Comparison of ENCODE assay signal across 8 mouse cellular contexts in the genomic region with DNA sequence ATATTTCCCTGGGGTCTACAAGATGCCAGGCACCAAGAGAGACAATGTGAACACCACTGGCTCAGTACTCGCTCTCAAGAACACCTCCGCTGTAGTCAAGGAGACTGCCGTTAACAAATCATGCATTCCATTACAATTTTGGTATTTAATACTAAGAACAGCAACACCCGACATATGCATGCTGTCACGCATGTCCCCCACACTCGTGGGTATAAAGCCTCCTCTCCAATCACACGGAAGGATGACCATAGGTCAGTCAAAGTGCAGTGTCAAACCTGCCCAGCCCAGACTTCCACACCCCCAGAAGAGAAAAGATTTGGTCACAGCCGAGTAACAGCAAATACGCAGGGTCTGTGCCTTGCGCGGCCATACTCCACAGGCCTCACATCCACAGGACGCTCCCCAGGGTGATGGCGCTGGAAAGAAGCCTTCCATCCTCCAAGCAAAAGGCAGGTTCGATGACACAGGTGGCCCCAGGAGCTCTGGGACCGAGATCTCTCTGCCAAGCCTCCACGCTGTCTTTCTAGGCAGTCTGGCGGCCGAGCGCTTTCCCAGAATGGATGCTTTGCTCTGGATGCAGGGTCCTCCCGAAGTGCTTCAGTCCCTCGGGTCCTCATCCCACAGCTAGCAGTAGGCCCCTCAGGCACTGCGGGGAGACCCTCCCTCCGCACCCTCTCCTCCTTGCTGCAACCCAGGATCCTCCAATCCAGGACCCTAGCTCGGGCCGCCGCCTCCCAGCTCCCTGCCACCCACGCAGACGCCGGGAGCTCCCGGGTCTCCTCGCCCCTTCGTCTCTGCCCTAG. TPM values are rescaled to one million over a fixed set of nuclear protein-coding genes. Genes with fewer than 3 reads are reported as not detected.
A peak's percentile ranks its signal among the peaks of the same experiment; 100 is the strongest.
DNase-seq lines count a peak whose midpoint lies in the region; ATAC-seq and TF ChIP-seq lines count a peak whose summit lies in the region.

No protein-coding gene starts in this region.

- no peaks in the 10 kb centered on the region for H3K36me3 ChIP-seq in heart, adult 2 months (ENCODE audit: control insufficient read depth, insufficient read depth, low read length)
- H3K36me3 ChIP-seq in spleen, adult 2 months (ENCODE audit: control insufficient read depth, insufficient read depth, low read length), result no peaks in the 10 kb centered on the region
- 0 out of 2 replicates have a peak, but pooled peaks cover 3% of the 10 kb centered on the region for H3K36me3 ChIP-seq in forebrain, embryonic 15.5 days
- H3K36me3 ChIP-seq in liver, adult 2 months (ENCODE audit: control insufficient read depth, insufficient read depth, low read length), result no peaks in the 10 kb centered on the region
- no peaks in the 10 kb centered on the region for H3K36me3 ChIP-seq in stomach, postnatal 0 days (ENCODE audit: control insufficient read depth, insufficient read depth, low read length)

- peak overlapping the region; percentile 86 for H3K4me2 ChIP-seq in forebrain, embryonic 15.5 days (replicated peaks)
- peak overlapping the region; percentile 100 for H3K4me2 ChIP-seq in stomach, postnatal 0 days (replicated peaks; ENCODE audit: low read depth)

- ATAC-seq in forebrain, embryonic 15.5 days (replicated peaks), result peak; percentile 50
- peak; percentile 38; the same call in 1 of the 2 replicates for ATAC-seq in stomach, postnatal 0 days (ENCODE audit: low FRiP score, low TSS enrichment)

- no peak for TF ChIP-seq CTCF in heart, adult 2 months (IDR thresholded peaks at IDR 0.05)
- TF ChIP-seq CTCF in spleen, adult 2 months (IDR thresholded peaks at IDR 0.05; ENCODE audit: extremely low read depth, insufficient read depth, insufficient read length, insufficient replicate concordance), result no peak
- TF ChIP-seq CTCF in liver, adult 2 months (IDR thresholded peaks at IDR 0.05; ENCODE audit: low read depth, low read length), result no peak
- TF ChIP-seq CTCF in stomach, postnatal 0 days (IDR thresholded peaks at IDR 0.05; ENCODE audit: low read depth), result no peak

- TF ChIP-seq POLR2A in heart, adult 2 months (IDR thresholded peaks at IDR 0.05; ENCODE audit: insufficient read depth, low read depth, low read length), result no peak
- no peak for TF ChIP-seq POLR2A in spleen, adult 2 months (IDR thresholded peaks at IDR 0.05; ENCODE audit: low read depth, low read length)
- no peak for TF ChIP-seq POLR2A in liver, adult 2 months (IDR thresholded peaks at IDR 0.05; ENCODE audit: extremely low read depth, insufficient read depth, low read length)

- no peaks in the 10 kb centered on the region for H3K9me3 ChIP-seq in forebrain, embryonic 15.5 days
- H3K9me3 ChIP-seq in stomach, postnatal 0 days (ENCODE audit: control insufficient read depth, low read length), result no peaks in the 10 kb centered on the region

- peak overlapping the region; percentile 78 for H3K9ac ChIP-seq in heart, adult 2 months (ENCODE audit: low read depth, low read length)
- H3K9ac ChIP-seq in forebrain, embryonic 15.5 days (replicated peaks), result peak overlapping the region; percentile 46
- H3K9ac ChIP-seq in liver, adult 2 months (ENCODE audit: low read depth, low read length), result peak overlapping the region; percentile 86
- H3K9ac ChIP-seq in stomach, postnatal 0 days (ENCODE audit: low read length), result peak overlapping the region; percentile 77

- H3K79me2 ChIP-seq in heart, adult 2 months (replicated peaks; ENCODE audit: control insufficient read depth, insufficient read depth, low read length), result no peaks in the 10 kb centered on the region
- no peaks in the 10 kb centered on the region for H3K79me2 ChIP-seq in liver, adult 2 months (ENCODE audit: control insufficient read depth, insufficient read depth, low read length)

- H3K27ac ChIP-seq in heart, adult 2 months, result peak overlapping the region; percentile 59
- H3K27ac ChIP-seq in spleen, adult 2 months (ENCODE audit: insufficient read depth, low read length), result no peak overlapping the region; the same call in 1 of the 2 replicates
- H3K27ac ChIP-seq in forebrain, embryonic 15.5 days (replicated peaks), result peak overlapping the region; percentile 62
- H3K27ac ChIP-seq in liver, adult 2 months (replicated peaks; ENCODE audit: insufficient read depth, low read depth, low read length), result no peak overlapping the region
- no peak overlapping the region; the same call in 1 of the 2 replicates for H3K27ac ChIP-seq in stomach, postnatal 0 days (replicated peaks)

- TF ChIP-seq EP300 in heart, adult 2 months (IDR thresholded peaks at IDR 0.05; ENCODE audit: insufficient read depth, low read depth, low read length), result no peak
- TF ChIP-seq EP300 in stomach, postnatal 0 days (optimal IDR thresholded peaks at IDR 0.05), result no peak

- H3K4me3 ChIP-seq in heart, adult 2 months, result peak overlapping the region; percentile 59
- H3K4me3 ChIP-seq in spleen, adult 2 months (ENCODE audit: extremely low read depth, insufficient read depth, insufficient read length), result peak overlapping the region; percentile 80
- peak overlapping the region; percentile 46 for H3K4me3 ChIP-seq in forebrain, embryonic 15.5 days
- peak overlapping the region; percentile 80 for H3K4me3 ChIP-seq in liver, adult 2 months (ENCODE audit: insufficient read depth, low read depth, low read length)
- peak overlapping the region; percentile 72 for H3K4me3 ChIP-seq in stomach, postnatal 0 days (ENCODE audit: low read depth, low read length)

- intact Hi-C loops in heart, adult 2 months (cut with DNase I), result no loop called here

- peak in 1 of 2 experiments; percentile 6 for DNase-seq in heart, adult 2 months
- no peak for DNase-seq in heart, adult 8-10 months (ENCODE audit: low spot score)
- peak in 1 of 2 experiments; percentile 5 for DNase-seq in spleen, adult 2 months (ENCODE audit: low read depth in 1 of 2, low spot score in 2 of 2)
- DNase-seq in spleen, postnatal 36 days (ENCODE audit: low spot score in 2 of 2), result no peak
- no peak for DNase-seq in liver, adult 2 months (ENCODE audit: extremely low read depth, low read depth, low spot score)
- no peak for DNase-seq in stomach, postnatal 0 days (ENCODE audit: low spot score)
- DNase-seq in adrenal gland, postnatal 25 days, result no peak

- WGBS in heart, adult 2 months, result 18% methylated on average over 32 of the region's 32 CpGs
- WGBS in spleen, adult 2 months, result 24% methylated on average over 32 of the region's 32 CpGs
- WGBS in forebrain, embryonic 15.5 days, result 7% methylated on average over 32 of the region's 32 CpGs
- WGBS in liver, adult 2 months, result 20% methylated on average over 32 of the region's 32 CpGs
- 8% methylated on average over 32 of the region's 32 CpGs for WGBS in stomach, postnatal 0 days

- no peaks in the 10 kb centered on the region for H3K4me1 ChIP-seq in heart, adult 2 months (ENCODE audit: control insufficient read depth, insufficient read depth, low read length)
- peaks cover 3% of the 10 kb centered on the region; the same call in 1 of the 2 replicates for H3K4me1 ChIP-seq in spleen, adult 2 months (ENCODE audit: control insufficient read depth, insufficient read depth, insufficient read length)
- H3K4me1 ChIP-seq in forebrain, embryonic 15.5 days, result peaks cover 21% of the 10 kb centered on the region
- H3K4me1 ChIP-seq in liver, adult 2 months (ENCODE audit: control insufficient read depth, insufficient read depth, low read length), result no peaks in the 10 kb centered on the region; the same call in 1 of the 2 replicates
- H3K4me1 ChIP-seq in stomach, postnatal 0 days (replicated peaks; ENCODE audit: control insufficient read depth, insufficient read depth), result no peaks in the 10 kb centered on the region

- H3K27me3 ChIP-seq in heart, adult 2 months (ENCODE audit: control insufficient read depth, insufficient read depth, low read length), result no peaks in the 10 kb centered on the region
- no peaks in the 10 kb centered on the region for H3K27me3 ChIP-seq in spleen, adult 2 months (ENCODE audit: control insufficient read depth, insufficient read depth, low read length)
- no peaks in the 10 kb centered on the region for H3K27me3 ChIP-seq in forebrain, embryonic 15.5 days
- no peaks in the 10 kb centered on the region for H3K27me3 ChIP-seq in liver, adult 2 months (ENCODE audit: control insufficient read depth, insufficient read depth, low read length)
- no peaks in the 10 kb centered on the region for H3K27me3 ChIP-seq in stomach, postnatal 0 days (ENCODE audit: control insufficient read depth, insufficient read depth, low read length)

RNA-seq across cellular contexts. Expression of gene Sergef, which starts 0.5 kb away (rescaled TPM):
- total RNA-seq in heart, adult 2 months (2021), result 1 to 10 TPM; 2.9 to 5.1 TPM
- 3.6 and 4.9 TPM in 2 replicates for polyA plus RNA-seq in heart, adult 2 months (2012; rRNA removed)
- 1 to 10 TPM; 3.9 to 6.9 (median 5.0) TPM for total RNA-seq in heart, adult 8-10 months (2022)
- 7.4 and 11.3 TPM in 2 replicates for polyA plus RNA-seq in spleen, adult 2 months (2012; rRNA removed)
- polyA plus RNA-seq in forebrain, embryonic 15.5 days (2015; fragmentation: Nextera tagmentation; extraction: Ambion mirVana), result 28.4 and 29.4 TPM in 2 replicates
- total RNA-seq in liver, adult 2 months (2014; rRNA removed), result 4.9 and 6.6 TPM in 2 replicates
- polyA plus RNA-seq in liver, adult 2 months (2012; rRNA removed), result 5.4 and 7.5 TPM in 2 replicates
- polyA plus RNA-seq in stomach, postnatal 0 days (2015; fragmentation: Nextera tagmentation; extraction: Ambion mirVana), result 10.8 and 11.4 TPM in 2 replicates
- total RNA-seq in adrenal gland, postnatal 25 days (2021), result 19.8 and 29.4 TPM in 2 replicates

RNA-seq across cellular contexts. Expression of gene Tph1, which starts 33.2 kb away (rescaled TPM):
- not detected for total RNA-seq in heart, adult 2 months (2021)
- polyA plus RNA-seq in heart, adult 2 months (2012; rRNA removed), result 0.23 TPM in 1 of 2 replicates, not detected in the other
- not detected for total RNA-seq in heart, adult 8-10 months (2022)
- not detected in 2 replicates for polyA plus RNA-seq in spleen, adult 2 months (2012; rRNA removed)
- 0.46 and 2.9 TPM in 2 replicates for polyA plus RNA-seq in forebrain, embryonic 15.5 days (2015; fragmentation: Nextera tagmentation; extraction: Ambion mirVana)
- not detected in 2 replicates for total RNA-seq in liver, adult 2 months (2014; rRNA removed)
- polyA plus RNA-seq in liver, adult 2 months (2012; rRNA removed), result not detected in 2 replicates
- 0.48 and 0.79 TPM in 2 replicates for polyA plus RNA-seq in stomach, postnatal 0 days (2015; fragmentation: Nextera tagmentation; extraction: Ambion mirVana)
- total RNA-seq in adrenal gland, postnatal 25 days (2021), result not detected in 2 replicates

Comparison
In these comparisons a context has a peak if more than half of its experiments do, and no peak if none do; other contexts are left out.
1. H3K27ac ChIP-seq: peak in heart, adult 2 months (single experiment) and forebrain, embryonic 15.5 days (single experiment); none in spleen, adult 2 months (single experiment), liver, adult 2 months (single experiment) and stomach, postnatal 0 days (single experiment).
2. Peak in every context shown above with its lines, with median percentiles within 50 percentile points of each other: H3K4me3 ChIP-seq and H3K9ac ChIP-seq.